Mouse (Mus musculus) CH12.LX (cell line): ENCODE data around the gene Ccdc96. TPM values are rescaled to one million over a fixed set of nuclear protein-coding genes. Genes with fewer than 3 reads are reported as not detected.

Experiments used
- DNase-seq: peaks from one replicate; pipeline ENCODE4 v3.0.0-alpha.2; 2013; ENCODE audit errors: extremely low read depth
- H3K27ac ChIP-seq: 2 replicates; pipeline ENCODE4 v1.5.1; 2012; ENCODE audit warnings: low read depth, mild to moderate bottlenecking, control low read depth, moderate library complexity; ENCODE audit not compliant: insufficient read depth
- H3K27me3 ChIP-seq: replicated peaks from 2 replicates; pipeline ENCODE3; 2012; ENCODE audit warnings: inconsistent platforms
- H3K36me3 ChIP-seq, 2 experiments: replicated peaks in 1 of 2; 2 replicates each; pipeline versions ENCODE3 to v1.6.1; 2012; ENCODE audit warnings: inconsistent platforms in 1 of 2, low read length in 1 of 2, mild to moderate bottlenecking in 1 of 2, mixed read lengths in 1 of 2, moderate library complexity in 1 of 2; ENCODE audit not compliant: control insufficient read depth in 1 of 2, insufficient read depth in 1 of 2
- H3K4me1 ChIP-seq, 2 experiments: 2 replicates each; pipeline ENCODE4 v1.6.1; 2012; ENCODE audit warnings: inconsistent platforms in 1 of 2, moderate library complexity in 1 of 2; ENCODE audit not compliant: insufficient read depth in 2 of 2, control insufficient read depth in 1 of 2
- H3K4me2 ChIP-seq: 2 replicates; pipeline ENCODE4 v1.6.1; 2012; ENCODE audit warnings: low read depth, mild to moderate bottlenecking, control low read depth; ENCODE audit not compliant: poor library complexity, insufficient read depth, severe bottlenecking
- H3K4me3 ChIP-seq, 3 experiments: fragments of 150-350 bp in 1 of 3; sonication (generic) in 1 of 3; replicated peaks in 1 of 3; 2 replicates each; pipeline versions ENCODE3 to v1.5.1; 2011 to 2012; ENCODE audit warnings: low read depth in 2 of 3, low read length in 2 of 3, mild to moderate bottlenecking in 2 of 3, moderate library complexity in 2 of 3, control low read depth in 1 of 3, improper control_type of control experiment in 1 of 3, inconsistent platforms in 1 of 3, mixed read lengths in 1 of 3; ENCODE audit not compliant: poor library complexity in 1 of 3
- H3K79me2 ChIP-seq: replicated peaks from 2 replicates; pipeline ENCODE4 v1.6.1; 2012; ENCODE audit warnings: mild to moderate bottlenecking, moderate library complexity; ENCODE audit not compliant: control insufficient read depth, poor library complexity, insufficient read depth, severe bottlenecking; ENCODE audit errors: extremely low read depth
- H3K9ac ChIP-seq: 2 replicates; pipeline ENCODE4 v1.6.1; 2012; ENCODE audit warnings: low read depth, mild to moderate bottlenecking, control low read depth, moderate library complexity; ENCODE audit not compliant: insufficient read depth
- H3K9me3 ChIP-seq: replicated peaks from 2 replicates; pipeline ENCODE3; 2012; ENCODE audit warnings: low read length, inconsistent platforms, mixed read lengths
- E2F4 ChIP-seq: IDR thresholded peaks from 2 replicates; pipeline ENCODE4 v1.6.1; 2011; ENCODE audit warnings: low read depth, low read length, improper control_type of control experiment; ENCODE audit not compliant: insufficient replicate concordance
- EP300 ChIP-seq: IDR thresholded peaks from 2 replicates; pipeline ENCODE4 v1.6.1; 2011; ENCODE audit warnings: low read length, improper control_type of control experiment
- GABPA ChIP-seq: IDR thresholded peaks from 2 replicates; pipeline ENCODE4 v1.6.1; 2012; ENCODE audit warnings: low read depth, low read length, improper control_type of control experiment, inconsistent platforms; ENCODE audit not compliant: insufficient replicate concordance
- JUN ChIP-seq: IDR thresholded peaks from 2 replicates; pipeline ENCODE4 v1.6.1; 2011; ENCODE audit warnings: low read depth, mild to moderate bottlenecking, low read length, improper control_type of control experiment, moderate library complexity; ENCODE audit not compliant: insufficient read depth
- JUND ChIP-seq: conservative IDR thresholded peaks from 2 replicates; pipeline ENCODE4 v1.6.1; 2011; ENCODE audit warnings: low read depth, low read length, improper control_type of control experiment
- MAFK ChIP-seq: IDR thresholded peaks from 2 replicates; pipeline ENCODE4 v1.6.1; 2011; ENCODE audit warnings: low read length, improper control_type of control experiment; ENCODE audit not compliant: insufficient replicate concordance
- MAX ChIP-seq: IDR thresholded peaks from 2 replicates; pipeline ENCODE4 v1.6.1; 2011; ENCODE audit warnings: low read length, improper control_type of control experiment
- MEF2A ChIP-seq: IDR thresholded peaks from 2 replicates; pipeline ENCODE4 v1.6.1; 2014; ENCODE audit warnings: low read depth, mild to moderate bottlenecking, inconsistent platforms, low read length, improper control_type of control experiment, borderline replicate concordance
- MXI1 ChIP-seq: IDR thresholded peaks from 2 replicates; pipeline ENCODE4 v1.6.1; 2011; ENCODE audit warnings: mild to moderate bottlenecking, low read depth, low read length, improper control_type of control experiment
- MYC ChIP-seq: IDR thresholded peaks from 2 replicates; pipeline ENCODE4 v1.6.1; 2011; ENCODE audit warnings: low read depth, mild to moderate bottlenecking, improper control_type of control experiment, low read length
- NELFE ChIP-seq: IDR thresholded peaks from 2 replicates; pipeline ENCODE4 v1.6.1; 2011; ENCODE audit warnings: low read depth, low read length, improper control_type of control experiment
- NRF1 ChIP-seq: IDR thresholded peaks from 2 replicates; pipeline ENCODE4 v1.6.1; 2014; ENCODE audit warnings: low read depth, mild to moderate bottlenecking, inconsistent platforms, low read length, improper control_type of control experiment, moderate library complexity
- PAX5 ChIP-seq: IDR thresholded peaks from 2 replicates; pipeline ENCODE4 v1.6.1; 2012; ENCODE audit warnings: low read length, inconsistent platforms, mixed read lengths
- POLR2A ChIP-seq: IDR thresholded peaks from 2 replicates; pipeline ENCODE4 v1.6.1; 2011; ENCODE audit warnings: low read depth, mild to moderate bottlenecking, improper control_type of control experiment, low read length
- POLR2AphosphoS2 ChIP-seq: IDR thresholded peaks from 2 replicates; pipeline ENCODE4 v1.6.1; 2011; ENCODE audit warnings: low read depth, low read length, improper control_type of control experiment
- RAD21 ChIP-seq: IDR thresholded peaks from 2 replicates; pipeline ENCODE4 v1.6.1; 2011; ENCODE audit warnings: low read depth, mild to moderate bottlenecking, low read length, improper control_type of control experiment, moderate library complexity
- RCOR1 ChIP-seq: conservative IDR thresholded peaks from 2 replicates; pipeline ENCODE4 v1.6.1; 2012; ENCODE audit warnings: low read depth, mild to moderate bottlenecking, inconsistent platforms, low read length, improper control_type of control experiment
- SIN3A ChIP-seq: IDR thresholded peaks from 2 replicates; pipeline ENCODE4 v1.6.1; 2012; ENCODE audit warnings: low read length, improper control_type of control experiment, inconsistent platforms
- SMC3 ChIP-seq: IDR thresholded peaks from 2 replicates; pipeline ENCODE4 v1.6.1; 2011; ENCODE audit warnings: low read depth, low read length, improper control_type of control experiment
- USF2 ChIP-seq: conservative IDR thresholded peaks from 2 replicates; pipeline ENCODE4 v1.6.1; 2011; ENCODE audit warnings: low read depth, low read length, improper control_type of control experiment
- ZKSCAN1 ChIP-seq: IDR thresholded peaks from 2 replicates; pipeline ENCODE4 v1.6.1; 2012; ENCODE audit warnings: low read depth, inconsistent platforms, low read length, improper control_type of control experiment, borderline replicate concordance
- ZMIZ1 ChIP-seq: IDR thresholded peaks from 2 replicates; pipeline ENCODE4 v1.6.1; 2012; ENCODE audit warnings: low read depth, mild to moderate bottlenecking, inconsistent platforms, low read length, improper control_type of control experiment
- dilution Hi-C: fragments of 300-500 bp; cut with MboI; formaldehyde crosslinking; loops from 2 replicates; pipeline ENCODE4 v1.14.3; 2020; ENCODE audit warnings: low sequenced_read_pairs; ENCODE audit not compliant: extremely low pct_unique_long_range_greater_than_20kb, extremely low pct_ligation_motif_present
- in situ Hi-C: fragments of 300-500 bp; cut with MboI; formaldehyde crosslinking; loops from 3 replicates; pipeline ENCODE4 v1.14.3; 2019; ENCODE audit warnings: low sequenced_read_pairs, low pct_ligation_motif_present, low pct_unique_long_range_greater_than_20kb, mixed read lengths
- polyA plus RNA-seq: library from polyadenylated mRNA; unstranded; fragments of >175 nt; gene quantifications from 2 replicates; pipeline ENCODE4 v1.2.1, GENCODE M21; 2012; ENCODE audit warnings: low read depth; ENCODE audit not compliant: insufficient read length
- total RNA-seq, 2 experiments: library from RNA; depleted of rRNA; stranded (reverse); fragments of 300-350 nt in 1 of 2; fragments of >200 nt in 1 of 2; gene quantifications; 2 replicates each; pipeline ENCODE4 v1.2.3; 2012 to 2014

The Ccdc96 gene
- total and polyA plus RNA-seq, 3 experiments, result 0.26 to 0.41 (median 0.34) TPM

GRCm38 (mm10) chr5:36519751-36520150 is 35.4 kb downstream of the Ccdc96 start:
- Histone ChIP-seq H3K36me3 (peaks cover 63 to 96% of the 10 kb centered on the region in 2 experiments), H3K79me2 (no peaks in the 10 kb centered on the region), H3K9ac (no peak overlapping the region), H3K4me2 (no peak overlapping the region), H3K4me3 (no peak overlapping the region), H3K27ac (no peak overlapping the region), H3K4me1 (peaks cover 0 to 10% of the 10 kb centered on the region in 2 experiments; a peak in 1 of 4 replicates), H3K9me3 (no peaks in the 10 kb centered on the region)
- no peak for DNase-seq
- dilution Hi-C loops, result no loop called here
- TF ChIP-seq MEF2A (no peak), JUND (no peak), MAX (no peak), NELFE (no peak), POLR2AphosphoS2 (no peak), RAD21 (no peak), ZMIZ1 (no peak), JUN (no peak), MXI1 (no peak), POLR2A (no peak), NRF1 (no peak), MAFK (no peak)
- TF ChIP-seq, all 38 proteins: peak for 0
- H3K27me3 ChIP-seq, result no peaks in the 10 kb centered on the region
- in situ Hi-C loops, result no loop called here

GRCm38 (mm10) chr5:36522782-36523181 is 38.4 kb downstream of the Ccdc96 start:
- TF ChIP-seq ZKSCAN1 (no peak), EP300 (no peak), PAX5 (no peak), MXI1 (no peak), E2F4 (no peak), USF2 (no peak), JUN (no peak), SIN3A (no peak), GABPA (no peak), MEF2A (no peak), RCOR1 (no peak), MYC (no peak), SMC3 (no peak)
- dilution Hi-C loops, result no loop called here
- Histone ChIP-seq H3K9ac (no peak overlapping the region), H3K4me3 (no peak overlapping the region), H3K79me2 (no peaks in the 10 kb centered on the region), H3K4me2 (no peak overlapping the region), H3K27ac (no peak overlapping the region), H3K36me3 (peaks cover 41 to 97% of the 10 kb centered on the region in 2 experiments), H3K4me1 (peaks cover 0 to under 1% of the 10 kb centered on the region in 2 experiments; a peak in 1 of 4 replicates), H3K27me3 (no peaks in the 10 kb centered on the region), H3K9me3 (no peaks in the 10 kb centered on the region)
- DNase-seq, result no peak
- in situ Hi-C loops, result no loop called here
